ENCODE assay signal across 8 mouse cellular contexts in the genomic region with DNA sequence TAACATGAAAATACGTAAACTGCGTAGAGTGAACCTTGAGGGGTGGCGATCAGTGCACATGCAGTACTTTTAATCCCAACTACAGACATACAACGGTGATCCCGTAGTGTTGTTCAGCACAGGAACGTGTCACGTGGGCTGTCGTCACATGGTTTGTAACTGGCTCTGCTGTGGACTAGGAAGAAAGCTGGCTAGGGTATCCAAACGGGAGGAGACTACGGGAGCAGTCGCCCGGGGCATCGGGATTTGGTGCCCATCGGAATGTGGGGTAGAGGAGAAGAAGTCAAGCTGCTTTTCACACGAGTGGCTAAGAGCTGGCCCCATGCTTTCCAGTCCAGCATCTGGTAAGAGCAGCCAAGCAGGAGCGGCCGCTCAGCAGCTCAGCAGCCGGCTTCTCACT. TPM values are rescaled to one million over a fixed set of nuclear protein-coding genes. Genes with fewer than 3 reads are reported as not detected.
A peak's percentile ranks its signal among the peaks of the same experiment; 100 is the strongest.
DNase-seq lines count a peak whose midpoint lies in the region; ATAC-seq and TF ChIP-seq lines count a peak whose summit lies in the region.

No protein-coding gene starts in this region.

- H3K4me3 ChIP-seq in heart, embryonic 11.5 days (ENCODE audit: low read depth, low read length): peak overlapping the region; percentile 21; the same call in 1 of the 2 replicates
- H3K4me3 ChIP-seq in limb, embryonic 14.5 days (replicated peaks; ENCODE audit: low read length): peak overlapping the region; percentile 15; the same call in 1 of the 2 replicates

- WGBS in heart, embryonic 11.5 days (ENCODE audit: insufficient replicate concordance): 50% methylated on average over 18 of the region's 18 CpGs
- 69% methylated on average over 18 of the region's 18 CpGs for WGBS in limb, embryonic 14.5 days

- no peaks in the 10 kb centered on the region for H3K36me3 ChIP-seq in heart, embryonic 11.5 days (ENCODE audit: control insufficient read depth, insufficient read depth, low read length)
- H3K36me3 ChIP-seq in limb, embryonic 14.5 days (ENCODE audit: control insufficient read depth, insufficient read depth, low read length): no peaks in the 10 kb centered on the region

- peak; percentile 66 for ATAC-seq in cerebellum, adult (ENCODE audit: insufficient number of reproducible peaks, low FRiP score, low TSS enrichment)
- ATAC-seq in heart, embryonic 11.5 days (replicated peaks; ENCODE audit: insufficient number of reproducible peaks, low FRiP score, low TSS enrichment): no peak
- no peak for ATAC-seq in limb, embryonic 14.5 days (ENCODE audit: low FRiP score, low read depth)
- no peak for ATAC-seq in CD4-positive, CD25-positive, alpha-beta regulatory T cell, adult 4 months

- H3K9ac ChIP-seq in heart, embryonic 11.5 days (ENCODE audit: low read depth, low read length): peak overlapping the region; percentile 34; the same call in 1 of the 2 replicates
- no peak overlapping the region for H3K9ac ChIP-seq in limb, embryonic 14.5 days (ENCODE audit: low read depth, low read length, severe bottlenecking)

- H3K4me2 ChIP-seq in heart, embryonic 11.5 days: peak overlapping the region; percentile 50
- peak overlapping the region; percentile 16 for H3K4me2 ChIP-seq in limb, embryonic 14.5 days (replicated peaks; ENCODE audit: low read depth, low read length, severe bottlenecking)

- DNase-seq in embryo, embryonic 9.5 days (ENCODE audit: extremely low spot score): peak; percentile 20
- peak; percentile 43 for DNase-seq in kidney, adult 9 months
- DNase-seq in limb, embryonic 14.5 days (ENCODE audit: low spot score): peak; percentile 25
- DNase-seq in right cerebral cortex, adult 2 months (ENCODE audit: low spot score in 2 of 2): peak; percentile 20 to 36
- DNase-seq in urinary bladder, postnatal 14 days (ENCODE audit: low spot score): no peak

- no peaks in the 10 kb centered on the region for H3K9me3 ChIP-seq in heart, embryonic 11.5 days (replicated peaks; ENCODE audit: control insufficient read depth, low read length)
- H3K9me3 ChIP-seq in limb, embryonic 14.5 days (ENCODE audit: control insufficient read depth, low read length): no peaks in the 10 kb centered on the region

- no peak for TF ChIP-seq POLR2A in limb, embryonic 14.5 days (IDR thresholded peaks at IDR 0.05; ENCODE audit: borderline replicate concordance, extremely low read depth, insufficient read depth, insufficient read length)

- H3K27me3 ChIP-seq in heart, embryonic 11.5 days (ENCODE audit: control insufficient read depth, insufficient read depth, low read length): no peaks in the 10 kb centered on the region
- no peaks in the 10 kb centered on the region for H3K27me3 ChIP-seq in limb, embryonic 14.5 days (ENCODE audit: control insufficient read depth, insufficient read depth, low read length)

- peaks cover 2% of the 10 kb centered on the region; the same call in 1 of the 2 replicates for H3K4me1 ChIP-seq in heart, embryonic 11.5 days (ENCODE audit: control insufficient read depth, insufficient read depth, low read length)
- H3K4me1 ChIP-seq in limb, embryonic 14.5 days (ENCODE audit: control insufficient read depth, insufficient read depth, low read length): no peaks in the 10 kb centered on the region

- H3K27ac ChIP-seq in heart, embryonic 11.5 days (ENCODE audit: low read depth, low read length): no peak overlapping the region
- no peak overlapping the region for H3K27ac ChIP-seq in limb, embryonic 14.5 days (replicated peaks; ENCODE audit: low read depth, low read length)

RNA-seq across cellular contexts. Expression of gene Smad9, which starts 9.0 kb away (rescaled TPM):
- 2.1 TPM in 2 replicates for polyA plus RNA-seq in heart, embryonic 11.5 days (2014; fragmentation: Nextera tagmentation; extraction: Ambion mirVana)
- 3.6 and 5.0 TPM in 2 replicates for polyA plus RNA-seq in limb, embryonic 14.5 days (2012; rRNA removed)
- polyA plus RNA-seq in limb, embryonic 14.5 days (2014; fragmentation: Nextera tagmentation; extraction: Ambion mirVana): 1.2 and 1.7 TPM in 2 replicates
- polyA plus RNA-seq in CD4-positive, CD25-positive, alpha-beta regulatory T cell, adult 4 months (2017; shearing (Covaris generic)): not detected

RNA-seq across cellular contexts. Expression of gene Alg5, which starts 29.1 kb away (rescaled TPM):
- 38.7 and 39.5 TPM in 2 replicates for polyA plus RNA-seq in heart, embryonic 11.5 days (2014; fragmentation: Nextera tagmentation; extraction: Ambion mirVana)
- 33.7 and 43.0 TPM in 2 replicates for polyA plus RNA-seq in limb, embryonic 14.5 days (2012; rRNA removed)
- polyA plus RNA-seq in limb, embryonic 14.5 days (2014; fragmentation: Nextera tagmentation; extraction: Ambion mirVana): 63.8 and 67.5 TPM in 2 replicates
- polyA plus RNA-seq in CD4-positive, CD25-positive, alpha-beta regulatory T cell, adult 4 months (2017; shearing (Covaris generic)): 10 to 100 TPM; 91.2 to 92.6 TPM

RNA-seq across cellular contexts. Expression of gene Exosc8, which starts 29.2 kb away (rescaled TPM):
- 103 and 110 TPM in 2 replicates for polyA plus RNA-seq in heart, embryonic 11.5 days (2014; fragmentation: Nextera tagmentation; extraction: Ambion mirVana)
- 111 and 130 TPM in 2 replicates for polyA plus RNA-seq in limb, embryonic 14.5 days (2012; rRNA removed)
- polyA plus RNA-seq in limb, embryonic 14.5 days (2014; fragmentation: Nextera tagmentation; extraction: Ambion mirVana): 109 and 119 TPM in 2 replicates
- polyA plus RNA-seq in CD4-positive, CD25-positive, alpha-beta regulatory T cell, adult 4 months (2017; shearing (Covaris generic)): 100 to 1,000 TPM; 218 to 259 TPM

RNA-seq across cellular contexts. Expression of gene Rfxap, which starts 43.2 kb away (rescaled TPM):
- 30.7 and 34.3 TPM in 2 replicates for polyA plus RNA-seq in heart, embryonic 11.5 days (2014; fragmentation: Nextera tagmentation; extraction: Ambion mirVana)
- polyA plus RNA-seq in limb, embryonic 14.5 days (2012; rRNA removed): 32.3 and 43.1 TPM in 2 replicates
- polyA plus RNA-seq in limb, embryonic 14.5 days (2014; fragmentation: Nextera tagmentation; extraction: Ambion mirVana): 48.7 and 54.9 TPM in 2 replicates
- polyA plus RNA-seq in CD4-positive, CD25-positive, alpha-beta regulatory T cell, adult 4 months (2017; shearing (Covaris generic)): 1 to 10 TPM; 3.5 to 6.4 TPM

RNA-seq across cellular contexts. Expression of gene Gm21958, which starts 50.3 kb away (rescaled TPM):
- polyA plus RNA-seq in heart, embryonic 11.5 days (2014; fragmentation: Nextera tagmentation; extraction: Ambion mirVana): 0.34 TPM in 1 of 2 replicates, not detected in the other
- polyA plus RNA-seq in limb, embryonic 14.5 days (2012; rRNA removed): not detected in 2 replicates
- 1.9 TPM in 1 of 2 replicates, not detected in the other for polyA plus RNA-seq in limb, embryonic 14.5 days (2014; fragmentation: Nextera tagmentation; extraction: Ambion mirVana)
- 1 to 10 TPM in 1 of 2 experiments, not detected in 1; 3.5 TPM for polyA plus RNA-seq in CD4-positive, CD25-positive, alpha-beta regulatory T cell, adult 4 months (2017; shearing (Covaris generic))
